Mouse (Mus musculus): ENCODE data around the gene Fastkd5.

- TF ChIP-seq GATA1 (IDR thresholded peaks at IDR 0.05; ENCODE audit: borderline replicate concordance, low read length) (no peak), FLI1 (IDR thresholded peaks at IDR 0.05; ENCODE audit: low read length) (no peak)
Observed at GRCm38 (mm10) chr2:130564063-130564462, 65.8 kb downstream of the Fastkd5 start.

Measured in megakaryocyte, embryonic 14.5 days (primary cell).